Mouse (Mus musculus) brain, embryonic 14.5 days (tissue): ENCODE measurements around the gene Katnb1.

Experiments
- CTCF ChIP-seq: fragments of 200-500 bp; IDR thresholded peaks from 2 replicates; pipeline ENCODE4 v1.5.1; 2012; ENCODE audit warnings: inconsistent platforms, mild to moderate bottlenecking, moderate library complexity, borderline replicate concordance; ENCODE audit not compliant: insufficient read depth, insufficient read length; ENCODE audit errors: extremely low read depth
- POLR2A ChIP-seq: fragments of 200-500 bp; IDR thresholded peaks from 2 replicates; pipeline ENCODE4 v1.6.1; 2012; ENCODE audit warnings: mild to moderate bottlenecking, inconsistent platforms, borderline replicate concordance; ENCODE audit not compliant: poor library complexity, insufficient read depth, insufficient read length, severe bottlenecking; ENCODE audit errors: extremely low read depth

DNA sequence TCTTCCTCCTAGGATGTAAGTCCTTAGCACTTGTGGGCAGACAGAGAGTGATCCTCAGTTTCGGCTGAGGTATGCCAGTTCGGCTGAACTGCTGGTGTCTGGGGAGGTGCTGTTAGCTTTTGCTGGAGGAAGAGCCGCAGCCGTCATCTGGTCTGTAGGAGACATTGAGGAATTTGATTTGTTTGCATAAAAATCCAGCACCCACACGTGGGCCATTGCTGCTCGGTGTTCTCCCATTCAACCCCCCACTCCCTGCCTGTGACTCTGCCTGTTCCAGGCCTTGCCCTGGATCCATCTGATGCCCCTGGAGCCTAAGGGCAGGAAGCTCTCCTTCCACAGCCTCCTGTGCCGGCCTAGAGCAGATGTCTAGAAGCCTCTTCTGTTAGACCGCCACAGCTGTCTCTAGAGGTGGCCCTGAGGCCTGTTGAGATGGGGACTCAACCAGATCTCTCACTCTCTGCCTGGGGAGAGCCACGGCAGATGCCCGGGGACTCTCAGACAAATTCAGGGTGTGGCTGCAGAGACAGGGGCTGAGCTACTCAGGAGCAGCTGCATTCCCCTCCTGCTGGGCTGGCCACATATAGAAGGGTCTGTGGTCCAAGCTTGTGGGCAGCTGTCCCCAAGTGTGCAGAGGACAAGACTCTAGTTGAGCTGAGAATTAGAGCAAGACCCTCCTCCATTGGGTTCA, 3.9 kb downstream of the Katnb1 start:
- no peak for TF ChIP-seq CTCF
- no peak for TF ChIP-seq POLR2A
